Mouse (Mus musculus) frontal cortex, adult (tissue): ENCODE measurements around the gene Vmn1r54.
"Not testable (repeated sequence)": the region's sequence is repeated elsewhere in the genome, so short reads cannot be mapped to it uniquely, and the experiment has no call there.

Experiments
- ATAC-seq: cut with Nextera tagmentation; 2 replicates; pipeline ENCODE4 v1.9.2; 2017; ENCODE audit warnings: mild to moderate bottlenecking, moderate library complexity, mixed read lengths; ENCODE audit not compliant: low TSS enrichment

The Vmn1r54 gene

DNA sequence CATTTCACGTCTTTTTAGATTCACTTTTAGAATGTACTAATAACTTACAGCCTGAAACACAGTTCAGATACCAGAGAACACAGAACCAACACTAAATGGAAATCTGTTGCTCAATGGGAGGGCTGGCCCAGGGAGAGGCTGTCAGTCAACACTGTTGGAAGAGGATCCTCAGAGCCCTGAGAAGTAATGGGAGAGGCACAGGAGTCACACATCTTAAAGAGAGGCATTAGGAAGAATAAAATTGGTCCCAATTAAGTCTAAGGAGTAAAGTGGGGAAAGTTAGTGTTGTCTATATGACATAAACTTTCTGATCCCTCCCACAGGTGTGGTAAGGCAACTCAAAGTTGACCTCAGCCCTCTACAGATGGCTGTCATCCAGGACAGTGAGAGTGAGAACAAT is at the start of gene Vmn1r54:
Gene Vmn1r54 (plus strand): TSS at position 301 of the 400 bp plus-strand sequence.
- ATAC-seq: no peak

DNA sequence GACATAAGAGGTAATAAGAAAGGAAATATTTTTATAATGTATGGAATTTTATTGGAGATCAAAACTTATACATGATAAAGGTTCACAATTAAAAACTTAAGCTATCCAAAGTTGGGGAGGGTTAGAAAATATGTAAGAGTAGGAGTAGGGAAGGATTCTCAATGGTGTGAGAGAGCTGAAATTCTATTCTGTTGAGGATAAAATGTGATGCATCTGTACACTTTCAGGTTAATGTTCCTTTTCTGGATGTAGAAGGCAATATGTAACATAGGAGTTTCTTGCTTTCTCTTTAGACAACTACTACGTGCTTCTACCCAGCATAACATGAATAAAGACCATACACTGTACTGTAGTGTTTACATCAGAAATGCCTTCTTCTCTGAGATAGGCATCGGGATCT is 43.6 kb upstream of the Vmn1r54 start, which contains the start of gene V1ra8:
Gene V1ra8 (plus strand): TSS at position 301 of the 400 bp plus-strand sequence.
- not testable (repeated sequence) for ATAC-seq

DNA sequence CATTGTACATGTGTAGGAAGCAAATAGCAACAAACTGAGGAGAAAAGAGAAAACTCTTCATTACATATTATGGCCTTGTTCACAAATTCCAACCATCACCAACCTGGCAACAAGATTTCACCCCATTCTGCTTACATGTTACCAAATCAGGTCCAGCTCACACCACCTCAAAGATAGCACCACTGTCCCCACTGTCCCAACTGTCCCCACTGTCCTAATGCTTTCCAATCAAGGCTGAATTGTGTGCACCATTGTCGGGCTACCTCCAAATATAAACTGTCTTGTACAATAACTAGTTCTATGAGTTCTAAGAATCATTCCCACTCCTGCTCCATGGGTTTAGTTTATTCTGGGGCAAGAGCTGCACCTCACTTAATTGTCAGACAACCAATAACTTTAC is 21.8 kb upstream of the Vmn1r54 start, which contains the start of gene Vmn1r53:
Gene Vmn1r53 (minus strand): TSS at position 101 of the 400 bp plus-strand sequence.
- ATAC-seq: no peak

DNA sequence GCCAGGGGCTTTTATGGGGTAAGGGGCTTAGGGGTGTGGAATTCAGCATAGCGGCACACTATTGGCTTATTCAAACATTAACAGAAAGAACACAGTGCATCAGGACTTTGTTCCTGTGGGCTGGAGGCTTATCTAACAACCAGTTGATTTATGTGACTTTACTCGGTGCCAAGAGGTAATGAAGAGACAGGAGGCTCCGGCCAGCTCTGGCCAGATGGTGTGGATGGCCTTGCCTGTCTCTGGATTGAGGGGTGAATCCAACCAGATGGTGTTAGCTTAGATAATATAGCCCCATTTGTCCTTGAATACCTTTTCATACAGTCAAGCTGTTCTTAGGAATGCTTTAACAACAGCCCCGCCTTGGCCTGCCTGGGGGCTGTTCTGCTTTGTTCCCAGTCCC is 14.0 kb upstream of the Vmn1r54 start:
- not testable (repeated sequence) for ATAC-seq

DNA sequence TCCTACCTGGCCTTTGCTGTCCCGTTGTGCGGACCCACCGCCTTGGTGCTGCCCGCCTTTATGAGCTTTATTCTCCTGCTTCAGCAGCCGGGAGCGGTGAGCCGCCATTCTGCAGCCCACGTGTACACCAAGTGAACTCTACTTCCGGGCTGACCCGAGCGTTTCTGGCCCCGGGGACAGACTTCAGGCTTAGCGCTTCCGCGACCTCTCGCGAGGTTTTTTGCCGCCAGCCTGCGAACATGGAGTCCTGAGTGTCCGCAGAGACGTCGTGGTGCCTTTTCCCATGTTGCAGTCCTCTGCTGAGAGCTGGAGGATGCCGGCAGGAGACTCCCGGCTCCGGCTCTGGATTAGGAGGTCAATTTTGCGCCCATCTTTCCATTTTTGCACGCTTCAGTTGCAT is 13.4 kb upstream of the Vmn1r54 start:
- ATAC-seq: no peak

DNA sequence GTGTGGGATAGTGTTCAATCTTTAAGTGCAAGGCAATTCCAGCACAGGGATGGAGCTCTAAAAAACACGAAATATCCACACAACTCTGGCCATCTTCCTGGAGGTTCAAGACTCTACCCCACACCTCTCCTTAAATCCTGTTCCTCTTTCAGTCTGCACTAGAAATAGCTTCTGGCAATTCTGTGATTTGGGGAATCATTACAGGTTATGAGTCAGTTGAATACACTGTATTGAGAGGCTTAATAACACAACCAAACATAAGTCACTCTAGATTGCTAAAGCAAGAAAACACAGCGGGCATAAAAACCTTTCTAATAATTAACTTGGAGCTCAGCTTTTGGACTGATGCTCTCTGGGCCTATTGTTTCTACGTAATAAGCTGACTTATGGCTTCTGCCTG is 2.1 kb upstream of the Vmn1r54 start:
- no peak for ATAC-seq

DNA sequence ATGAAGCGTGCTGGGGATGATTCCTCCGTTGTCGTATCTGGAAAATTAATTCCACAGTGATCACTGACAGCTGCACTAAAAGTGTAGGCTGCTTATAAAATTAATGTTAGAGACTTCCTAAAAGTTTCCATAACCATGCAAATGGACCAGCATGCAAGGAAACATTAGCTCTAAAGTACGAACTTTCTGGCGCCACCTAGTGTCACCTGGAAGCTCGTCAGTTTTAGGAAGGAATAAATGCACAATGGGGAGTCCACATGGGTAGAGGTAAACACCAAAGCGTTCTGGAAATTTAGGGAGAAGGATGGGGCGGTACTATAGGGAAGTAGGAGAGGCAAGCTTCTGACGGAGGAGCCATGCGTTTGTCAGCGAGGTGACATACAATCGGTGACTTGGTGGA is 42.2 kb downstream of the Vmn1r54 start:
- ATAC-seq: no peak

DNA sequence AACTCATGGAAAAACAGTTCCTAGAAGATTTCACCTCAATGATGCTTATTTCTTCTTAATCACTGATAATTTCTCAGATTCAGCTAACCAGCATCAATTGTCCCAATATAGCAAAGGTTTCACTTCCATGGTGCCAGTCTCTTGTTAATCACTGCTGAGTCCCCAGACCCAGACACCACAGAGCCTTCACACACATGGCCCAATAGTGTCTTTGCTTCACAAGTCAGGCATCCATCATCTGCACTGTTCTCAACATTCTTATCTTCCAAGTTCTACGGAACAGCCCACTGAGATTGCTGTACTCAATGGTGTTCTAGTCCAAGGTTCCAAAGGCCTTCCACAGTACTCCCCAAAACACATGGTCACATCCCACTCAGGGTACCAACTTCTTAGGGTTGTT is 54.8 kb downstream of the Vmn1r54 start, which contains the start of gene BC048671:
Gene BC048671 (plus strand): TSS at position 301 of the 400 bp plus-strand sequence.
- ATAC-seq: no peak

DNA sequence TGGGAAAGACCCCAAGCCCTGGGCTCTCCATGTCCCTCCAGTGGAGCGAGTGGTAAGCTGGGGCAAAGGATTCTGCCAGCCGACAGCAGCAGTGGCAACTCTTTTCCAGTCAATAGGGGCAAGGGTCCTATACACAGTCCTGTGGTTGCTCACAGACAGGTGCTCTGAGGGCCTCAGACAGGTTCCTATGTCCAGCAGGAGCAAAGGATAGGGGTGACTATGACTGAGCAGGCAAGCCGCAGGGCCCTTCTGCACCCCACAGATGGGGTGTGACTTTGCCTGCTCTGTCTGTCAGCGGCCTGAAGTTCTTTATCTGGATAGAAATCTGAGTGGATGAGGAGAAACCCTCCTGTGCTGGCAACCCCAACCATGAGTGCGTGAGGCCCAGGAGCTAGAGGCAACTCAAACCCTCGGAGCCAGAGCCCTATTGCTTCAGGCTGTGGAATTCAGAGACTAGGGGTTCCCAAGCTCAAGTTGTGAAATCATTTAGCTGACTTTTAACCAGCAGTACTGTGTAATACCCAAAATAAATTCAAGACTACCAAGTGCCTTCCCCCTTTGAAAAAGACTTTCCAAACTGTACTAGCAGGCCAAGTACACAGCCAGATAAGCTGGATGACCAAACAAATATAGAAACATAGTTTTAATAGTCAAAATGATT is 60.3 kb downstream of the Vmn1r54 start:
- no peak for ATAC-seq

DNA sequence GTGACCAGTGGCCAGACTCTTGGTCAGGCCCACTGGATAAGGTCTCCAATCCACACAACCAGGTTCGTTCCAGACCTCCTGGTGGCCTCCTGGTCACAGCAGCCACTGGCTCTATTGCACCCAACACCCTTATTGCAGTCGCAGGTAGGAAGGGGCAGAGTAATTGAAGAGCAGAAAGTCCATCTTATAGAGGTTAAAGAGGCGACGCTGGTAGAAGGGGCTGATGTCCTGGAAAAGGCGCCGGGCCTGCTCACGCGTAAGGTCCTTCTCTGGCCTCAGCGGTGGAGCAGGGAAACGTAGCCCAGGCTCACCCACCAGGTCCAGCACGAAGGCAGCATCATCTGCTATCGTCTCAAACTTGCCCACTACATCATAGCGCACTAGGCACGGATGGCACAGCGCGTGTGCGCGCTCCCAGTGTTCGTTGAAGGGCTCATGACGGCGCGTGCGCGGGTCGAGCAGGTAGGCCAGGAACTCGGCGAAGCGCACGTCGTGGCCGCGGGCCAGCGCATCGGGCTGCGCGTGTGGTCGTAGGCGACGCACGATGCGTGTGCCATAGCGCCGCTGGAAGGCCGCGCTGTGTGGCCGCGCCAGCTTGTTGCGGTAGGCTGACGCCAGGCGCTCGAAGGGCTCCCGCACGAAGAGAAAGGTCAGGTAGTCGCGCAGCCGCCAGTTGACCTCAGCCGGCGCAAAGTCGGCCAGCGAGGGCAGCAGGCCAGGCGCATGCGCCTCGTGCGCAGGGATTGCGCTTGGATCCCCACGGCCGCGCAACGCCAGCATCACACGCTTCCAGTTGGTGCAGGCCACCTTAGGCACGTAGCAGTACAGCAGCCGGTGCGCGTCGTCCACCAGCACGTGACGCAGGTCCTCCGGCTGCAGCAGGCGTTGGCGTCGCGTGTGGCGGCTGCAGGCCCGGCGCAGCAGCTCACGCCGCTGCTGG is 63.0 kb downstream of the Vmn1r54 start:
- ATAC-seq: no peak

DNA sequence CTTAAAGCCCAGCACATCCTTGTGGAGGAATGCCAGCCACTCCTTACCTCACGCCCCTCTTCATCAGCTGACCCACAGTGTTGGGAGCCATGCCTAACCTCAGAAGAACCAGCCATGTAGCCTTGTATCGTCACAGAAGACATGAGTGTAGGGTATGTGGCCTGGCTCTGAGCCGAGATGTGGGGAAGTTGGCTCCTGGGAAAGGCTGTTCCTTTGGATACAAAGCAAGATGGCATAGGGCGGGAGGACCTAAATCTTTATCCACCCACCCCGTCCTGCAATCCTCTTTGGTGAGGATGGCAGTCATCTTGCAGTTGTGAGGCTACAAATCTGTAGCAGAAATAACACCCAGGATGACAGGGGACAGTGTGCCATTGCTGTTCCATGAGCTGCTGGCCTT is 69.9 kb downstream of the Vmn1r54 start:
- ATAC-seq: no peak

DNA sequence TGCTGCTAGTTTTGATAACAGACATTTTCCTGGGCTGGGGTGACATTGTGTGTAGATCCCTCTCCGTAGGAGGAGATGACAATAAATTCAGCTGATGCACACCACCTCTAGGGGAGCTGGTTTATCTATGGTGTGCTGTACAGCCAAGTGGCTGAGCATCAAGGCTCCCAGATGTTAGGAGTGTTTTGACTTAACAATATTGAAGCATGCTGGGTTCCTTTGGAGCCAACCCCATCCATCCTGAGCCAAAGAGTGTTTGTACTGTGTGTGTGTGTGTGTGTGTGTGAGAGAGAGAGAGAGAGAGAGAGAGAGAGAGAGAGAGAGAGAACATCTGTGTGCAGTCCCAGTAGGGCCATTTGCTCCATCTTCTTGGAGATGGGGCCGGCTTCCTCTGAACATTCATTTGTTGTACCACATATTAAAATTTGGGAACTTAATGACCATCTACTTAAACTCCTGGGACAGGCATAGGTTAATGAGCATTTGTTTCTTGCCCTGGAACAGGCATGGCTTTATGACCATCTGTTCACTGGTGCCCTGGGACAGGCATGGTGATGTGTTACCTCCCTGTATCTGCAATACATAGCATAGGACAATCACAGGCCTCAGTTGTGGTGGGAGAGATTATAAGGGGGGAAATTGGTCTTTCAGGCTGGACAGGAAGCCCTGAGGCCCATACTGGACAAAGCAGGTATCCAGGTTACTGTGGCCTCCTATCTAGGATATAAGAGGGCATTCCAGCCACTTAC is 71.6 kb downstream of the Vmn1r54 start:
- ATAC-seq: no peak

DNA sequence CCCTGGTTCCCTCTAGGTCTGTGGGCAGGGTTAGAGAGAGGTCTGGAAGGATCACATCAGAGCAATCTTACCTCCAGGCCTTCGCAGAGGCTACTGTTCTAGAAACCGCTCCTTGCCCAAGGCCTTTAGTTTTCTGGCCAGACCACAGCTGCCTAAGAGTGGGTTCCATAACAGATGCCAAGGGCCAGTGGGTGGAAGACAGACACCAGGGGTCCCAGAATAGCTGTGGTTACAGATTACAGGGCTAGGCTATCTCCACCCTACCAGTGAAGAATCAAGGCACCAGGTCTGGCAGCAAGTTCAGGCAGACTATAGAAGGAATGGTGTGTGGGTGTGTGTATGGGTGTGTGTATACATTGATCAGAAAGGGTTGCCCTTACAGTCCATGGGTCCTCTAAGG is 72.9 kb downstream of the Vmn1r54 start:
- 0 out of 2 replicates have a peak, but pooled peaks have one; percentile 47 for ATAC-seq

DNA sequence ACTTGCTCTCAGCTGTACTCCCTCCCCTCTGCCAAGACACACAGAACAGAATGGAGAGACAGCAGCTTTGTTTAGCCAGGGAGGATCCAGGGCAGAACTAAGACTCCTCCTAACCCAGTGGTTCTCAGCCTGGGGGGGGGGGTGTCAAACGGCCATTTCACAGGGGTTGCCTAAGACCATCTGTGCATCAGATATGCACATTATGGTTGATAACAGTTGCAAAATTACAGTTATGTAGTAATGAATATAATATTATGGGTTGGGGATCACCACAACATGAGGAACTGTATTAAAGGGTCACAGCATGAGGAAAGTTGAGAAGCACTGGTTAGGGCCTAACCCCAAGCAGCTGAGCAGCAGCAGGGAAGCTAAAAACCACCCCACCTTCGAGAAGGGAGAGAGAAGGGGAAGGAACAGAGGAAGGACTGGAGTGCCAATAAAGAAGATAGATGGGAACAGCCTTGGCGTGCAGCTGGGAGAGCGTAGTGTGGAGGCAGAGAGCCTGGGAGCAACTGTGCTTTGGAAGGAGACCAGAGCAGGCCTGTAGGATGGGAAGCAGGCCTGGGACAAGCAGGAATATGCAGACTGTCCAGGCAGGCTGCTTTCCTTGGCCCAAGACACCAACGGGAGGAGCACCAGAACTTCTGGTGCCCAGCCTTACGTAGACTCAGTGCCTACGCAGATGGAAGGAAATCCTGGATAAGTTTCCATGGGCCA is 73.5 kb downstream of the Vmn1r54 start:
- ATAC-seq: peak; percentile 88

DNA sequence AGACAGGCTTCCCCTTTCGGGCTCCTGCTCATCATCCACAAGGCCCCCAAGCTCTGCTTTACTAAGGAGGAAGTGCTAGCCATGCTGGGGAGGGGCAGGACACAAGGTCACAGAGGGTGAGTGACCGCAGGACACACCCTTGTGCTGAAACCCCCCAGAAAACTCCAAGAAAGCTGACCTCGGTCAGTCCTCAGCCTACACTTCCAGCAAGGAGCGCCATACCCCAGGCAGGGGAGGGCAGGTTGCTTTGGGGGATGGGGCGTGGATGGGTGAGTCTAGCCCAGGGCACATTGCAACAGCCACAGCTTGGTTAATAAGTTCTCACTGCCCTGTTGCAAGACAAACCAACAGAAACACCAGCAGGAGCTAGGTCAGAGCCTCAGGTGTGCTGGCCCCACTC is 74.3 kb downstream of the Vmn1r54 start:
- no peak for ATAC-seq
